Mouse (Mus musculus) G1E (cell line): ENCODE data around the gene Whrn.

ENCODE experiments used
- CTCF ChIP-seq: IDR thresholded peaks from 2 replicates; pipeline ENCODE4 v1.5.1; 2012; ENCODE audit warnings: low read depth, low read length, inconsistent platforms, mixed read lengths
- GATA1 ChIP-seq: IDR thresholded peaks from 2 replicates; pipeline ENCODE4 v1.6.1; 2012; ENCODE audit warnings: borderline replicate concordance, low read length, inconsistent platforms, mixed read lengths
- GATA2 ChIP-seq: IDR thresholded peaks from 2 replicates; pipeline ENCODE4 v1.6.1; 2012; ENCODE audit warnings: low read depth, low read length, inconsistent platforms, borderline replicate concordance
- POLR2AphosphoS5 ChIP-seq: IDR thresholded peaks from 2 replicates; pipeline ENCODE4 v1.6.1; 2012; ENCODE audit warnings: low read depth, low read length, inconsistent platforms; ENCODE audit not compliant: insufficient replicate concordance
- TAL1 ChIP-seq: conservative IDR thresholded peaks from 2 replicates; pipeline ENCODE4 v1.6.1; 2012; ENCODE audit warnings: low read depth, low read length, inconsistent platforms, mixed read lengths

DNA sequence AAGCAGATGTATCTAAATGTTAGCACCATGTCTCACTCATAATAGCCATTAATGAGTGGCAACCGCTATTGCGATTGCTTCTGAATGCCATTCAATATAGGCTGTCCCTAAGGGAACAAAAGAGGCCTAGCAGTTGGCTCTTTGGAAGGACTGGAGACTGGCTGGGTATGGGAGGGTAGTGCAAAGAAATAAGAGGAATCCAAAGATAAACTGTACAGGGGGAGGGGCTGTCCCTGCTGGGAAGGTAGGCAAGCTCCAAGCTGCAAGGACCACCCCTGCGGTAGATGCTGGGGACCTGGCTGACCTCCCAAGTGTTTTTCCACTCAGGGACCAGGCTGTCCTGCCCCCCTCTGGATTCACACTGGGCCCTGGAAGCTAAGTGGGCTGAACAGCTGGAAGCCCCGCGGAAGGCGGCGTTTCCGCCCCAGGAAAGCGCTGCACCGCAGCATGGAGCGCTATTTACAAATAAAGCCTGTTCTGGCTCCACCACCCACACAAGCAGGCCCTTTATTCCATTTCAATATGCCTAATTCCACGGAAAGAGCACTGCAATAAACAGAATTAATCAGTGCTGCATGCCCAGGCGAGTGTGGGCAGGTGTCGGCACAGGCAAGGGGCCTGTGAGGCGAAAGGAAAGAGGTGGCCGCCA is 36.5 kb downstream of the Whrn start:
- no peak for TF ChIP-seq CTCF
- no peak for TF ChIP-seq GATA2
- TF ChIP-seq GATA1, result no peak
- TF ChIP-seq POLR2AphosphoS5, result no peak
- TF ChIP-seq TAL1, result no peak
